Mouse (Mus musculus): ENCODE data around the gene Gcnt4. TPM values are rescaled to one million over a fixed set of nuclear protein-coding genes. Genes with fewer than 3 reads are reported as not detected.

Gcnt4 gene
- not detected in 2 replicates for polyA plus RNA-seq (2012; ENCODE audit: low replicate concordance)

DNA sequence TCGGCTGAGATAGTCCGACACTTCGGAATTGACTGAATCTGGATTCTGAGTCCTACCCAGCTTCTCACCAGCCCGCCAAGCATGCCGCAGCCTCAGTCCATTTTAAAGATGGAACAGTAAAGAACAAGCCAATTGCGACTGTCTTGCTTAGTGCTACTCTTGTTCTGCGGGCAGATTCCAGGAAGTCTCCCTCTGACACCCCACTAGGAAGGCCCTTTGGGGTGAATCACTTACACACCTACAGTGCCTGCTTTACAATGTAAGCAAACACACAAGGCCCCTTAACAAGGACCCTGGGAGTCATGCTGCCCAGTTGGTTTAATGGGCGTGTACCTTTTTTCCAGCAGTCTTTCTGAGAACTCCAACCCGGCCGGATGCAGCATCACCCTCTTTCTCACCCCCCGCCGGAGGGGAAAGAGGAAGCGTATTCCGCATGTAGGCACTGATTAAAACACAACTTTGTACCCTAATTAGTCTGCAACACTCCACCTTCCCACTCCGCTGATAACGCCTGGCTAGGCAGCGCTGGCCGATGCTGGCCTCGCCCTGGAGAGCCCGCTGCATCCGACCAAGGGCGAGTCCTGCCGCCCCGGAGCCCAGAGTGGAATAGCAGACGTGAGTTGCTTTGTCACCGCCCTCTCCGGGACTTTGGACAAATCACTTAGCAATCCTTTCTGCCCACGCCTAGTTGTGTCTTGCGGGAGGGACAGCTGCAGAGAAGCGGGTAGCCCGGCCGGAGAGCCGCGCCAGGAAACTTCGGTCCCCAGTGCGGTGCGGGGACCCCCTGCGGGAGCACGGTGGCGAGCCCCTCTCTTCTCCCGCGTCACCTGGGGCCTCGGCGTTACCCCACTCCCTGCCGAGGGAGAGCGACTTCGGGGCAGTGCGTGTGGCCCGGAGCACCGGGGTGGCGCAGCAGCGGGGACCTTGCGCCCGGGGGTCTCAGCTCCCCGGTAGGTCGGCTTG is at the start of gene Gcnt4:
TSS of gene Gcnt4 (plus strand) at position 691 of the 963 bp plus-strand sequence.

Other genes starting within 250 kb of the Gcnt4 start
- not detected in 2 replicates for gene Ankrd31, start 176.4 kb upstream of the Gcnt4 start, polyA plus RNA-seq (2012; ENCODE audit: low replicate concordance)
- not detected in 2 replicates for gene 1700029F12Rik, start 109.7 kb downstream of the Gcnt4 start, polyA plus RNA-seq (2012; ENCODE audit: low replicate concordance)
- 0.05 TPM in 1 of 2 replicates, not detected in the other for gene Fam169a, start 142.6 kb downstream of the Gcnt4 start, polyA plus RNA-seq (2012; ENCODE audit: low replicate concordance)
- not detected in 2 replicates for gene Gm6169, start 174.5 kb downstream of the Gcnt4 start, polyA plus RNA-seq (2012; ENCODE audit: low replicate concordance)
- 2.1 and 13.3 TPM in 2 replicates for gene Gfm2, start 213.2 kb downstream of the Gcnt4 start, polyA plus RNA-seq (2012; ENCODE audit: low replicate concordance)
- 8.5 and 12.6 TPM in 2 replicates for gene Nsa2, start 213.2 kb downstream of the Gcnt4 start, polyA plus RNA-seq (2012; ENCODE audit: low replicate concordance)